ENCODE assay signal across 10 mouse cellular contexts in the genomic region with DNA sequence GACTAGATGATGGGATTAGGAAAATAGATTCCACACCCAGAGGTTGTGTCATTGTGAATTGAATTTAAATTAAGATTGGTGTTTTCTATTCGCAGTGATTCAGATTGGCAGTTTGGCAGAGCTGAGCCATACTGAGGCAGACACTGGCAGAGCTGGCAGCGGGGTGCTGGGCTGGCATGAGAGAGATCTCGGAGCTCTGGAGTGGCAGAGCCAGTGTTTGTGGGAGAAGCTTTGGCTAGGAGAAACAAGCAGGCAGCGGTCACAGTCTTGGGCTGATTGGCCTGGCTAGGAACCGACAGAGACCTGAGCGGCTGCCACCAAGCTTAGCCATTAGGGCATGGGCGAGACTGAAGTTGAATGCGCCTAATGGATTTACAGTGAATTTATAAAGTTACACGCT.
"Had no signal": no experiment of that assay in that cellular context is flagged by ENCODE, and none has a peak within 500 bp of the region (broad histone marks: within the 10 kb centered on the region; RNA-seq: fewer than 3 reads in every experiment).

No protein-coding gene starts in this region.

- H3K4me1 ChIP-seq: kidney, embryonic 15.5 days; limb, embryonic 13.5 days; midbrain, embryonic 12.5 days; neural tube, embryonic 15.5 days had no signal

- H3K9ac ChIP-seq: kidney, embryonic 15.5 days; limb, embryonic 13.5 days; liver, embryonic 14.5 days; midbrain, embryonic 12.5 days; neural tube, embryonic 15.5 days had no signal

- H3K27me3 ChIP-seq: kidney, embryonic 15.5 days; limb, embryonic 13.5 days; midbrain, embryonic 12.5 days; neural tube, embryonic 15.5 days had no signal

- H3K4me3 ChIP-seq: kidney, embryonic 15.5 days; limb, embryonic 13.5 days; midbrain, embryonic 12.5 days; myocyte; neural tube, embryonic 15.5 days had no signal

- H3K36me3 ChIP-seq: kidney, embryonic 15.5 days; limb, embryonic 13.5 days; midbrain, embryonic 12.5 days; neural tube, embryonic 15.5 days had no signal

- H3K27ac ChIP-seq: kidney, embryonic 15.5 days; limb, embryonic 13.5 days; liver, embryonic 14.5 days; midbrain, embryonic 12.5 days; neural tube, embryonic 15.5 days had no signal

- H3K4me2 ChIP-seq: kidney, embryonic 15.5 days; limb, embryonic 13.5 days; midbrain, embryonic 12.5 days; neural tube, embryonic 15.5 days had no signal

- DNase-seq: kidney, postnatal 14 days; lung, adult 18-20 months; right cerebral cortex, postnatal 14 days; thymus, postnatal 4 days had no signal

- H3K9me3 ChIP-seq: limb, embryonic 13.5 days; midbrain, embryonic 12.5 days; neural tube, embryonic 15.5 days had no signal
